Mouse (Mus musculus) limb, embryonic 12.5 days (tissue): ENCODE data around the gene Hs3st3b1. TPM values are rescaled to one million over a fixed set of nuclear protein-coding genes. Genes with fewer than 3 reads are reported as not detected.
A peak's percentile ranks its signal among the peaks of the same experiment; 100 is the strongest.

ENCODE experiments used
- ATAC-seq: fragments of 200-750 bp; cut with Nextera tagmentation; 2 replicates; pipeline ENCODE4 v1.8.0; 2017; ENCODE audit warnings: low read depth, moderate TSS enrichment; ENCODE audit not compliant: insufficient number of reproducible peaks, insufficient read depth, low FRiP score, low TSS enrichment
- H3K27ac ChIP-seq: fragments of 300-500 bp; sonication (generic); 2 replicates; pipeline ENCODE4 v1.5.1; 2016; ENCODE audit warnings: mild to moderate bottlenecking, moderate library complexity
- H3K27me3 ChIP-seq: fragments of 300-500 bp; sonication (generic); 2 replicates; pipeline ENCODE4 v1.6.1; 2016; ENCODE audit warnings: mild to moderate bottlenecking, moderate library complexity
- H3K36me3 ChIP-seq: fragments of 300-500 bp; sonication (generic); 2 replicates; pipeline ENCODE4 v1.6.1; 2016; ENCODE audit warnings: mild to moderate bottlenecking, moderate library complexity
- H3K4me1 ChIP-seq: fragments of 300-500 bp; sonication (generic); replicated peaks from 2 replicates; pipeline ENCODE4 v1.6.1; 2016
- H3K4me2 ChIP-seq: fragments of 300-500 bp; sonication (generic); 2 replicates; pipeline ENCODE4 v1.6.1; 2016; ENCODE audit warnings: mild to moderate bottlenecking, moderate library complexity
- H3K4me3 ChIP-seq: fragments of 300-500 bp; sonication (generic); replicated peaks from 2 replicates; pipeline ENCODE4 v1.5.1; 2016; ENCODE audit warnings: mild to moderate bottlenecking
- H3K9ac ChIP-seq: fragments of 300-500 bp; sonication (generic); replicated peaks from 2 replicates; pipeline ENCODE4 v1.6.1; 2016; ENCODE audit warnings: mild to moderate bottlenecking, moderate library complexity
- H3K9me3 ChIP-seq: fragments of 300-500 bp; sonication (generic); 2 replicates; pipeline ENCODE4 v1.6.1; 2016; ENCODE audit warnings: mild to moderate bottlenecking, moderate library complexity
- WGBS: fragments of 180-500 bp; shearing (Covaris S2); methylation state at CpG from one replicate; pipeline ENCODE4 v1.1.7; 2016; 5-methylcytosine and 5-hydroxymethylcytosine counted together
- polyA plus RNA-seq: library from polyadenylated mRNA; unstranded; fragments of >200 nt; fragmentation: Nextera tagmentation; extraction: Ambion mirVana; gene quantifications from 2 replicates; pipeline ENCODE4 v1.2.1, GENCODE M21; 2016

The Hs3st3b1 gene
- 23.5 and 32.8 TPM in 2 replicates for polyA plus RNA-seq

DNA sequence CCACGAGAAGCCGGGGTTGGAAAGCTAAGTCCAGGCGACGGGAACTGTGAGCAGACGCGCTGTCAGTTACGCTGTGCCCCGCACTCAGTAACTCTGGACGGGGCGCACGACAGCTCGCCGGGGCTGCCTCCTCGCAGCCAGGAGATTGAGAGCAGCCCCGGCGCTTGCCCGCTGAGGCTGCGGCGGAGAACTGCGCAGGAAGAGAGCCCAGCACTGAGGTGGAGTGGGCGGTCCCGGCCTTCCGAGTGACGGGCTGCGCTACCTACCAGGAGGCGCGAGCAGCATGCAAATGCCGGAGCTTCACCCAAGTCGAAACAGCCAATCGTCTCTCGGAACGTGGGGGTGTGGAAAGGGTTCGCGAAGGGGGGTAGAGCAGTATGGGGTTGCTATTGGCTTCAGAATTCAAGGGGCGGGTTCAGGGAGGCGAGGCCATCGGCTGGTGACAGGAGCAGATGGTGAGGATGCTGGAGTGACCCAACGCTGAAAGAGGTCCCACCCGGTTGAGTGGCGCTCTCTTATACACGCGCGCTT lies at the start of gene Hs3st3b1:
Hs3st3b1 (minus strand) TSS at position 200 of the 531 bp plus-strand sequence.
- peaks cover 83% of the 10 kb centered on the region for H3K27me3 ChIP-seq
- peak within 1 kb of the TSS; percentile 82 for H3K4me3 ChIP-seq
- peaks cover 57% of the 10 kb centered on the region for H3K4me1 ChIP-seq
- peak within 1 kb of the TSS; percentile 95 for H3K9ac ChIP-seq
- H3K4me2 ChIP-seq: peak within 1 kb of the TSS; percentile 84
- H3K36me3 ChIP-seq: no peaks in the 10 kb centered on the region
- WGBS: under 1% methylated on average over 43 of the region's 43 CpGs
- peak; percentile 93 for ATAC-seq
- H3K27ac ChIP-seq: peak within 1 kb of the TSS; percentile 89
- H3K9me3 ChIP-seq: no peaks in the 10 kb centered on the region

DNA sequence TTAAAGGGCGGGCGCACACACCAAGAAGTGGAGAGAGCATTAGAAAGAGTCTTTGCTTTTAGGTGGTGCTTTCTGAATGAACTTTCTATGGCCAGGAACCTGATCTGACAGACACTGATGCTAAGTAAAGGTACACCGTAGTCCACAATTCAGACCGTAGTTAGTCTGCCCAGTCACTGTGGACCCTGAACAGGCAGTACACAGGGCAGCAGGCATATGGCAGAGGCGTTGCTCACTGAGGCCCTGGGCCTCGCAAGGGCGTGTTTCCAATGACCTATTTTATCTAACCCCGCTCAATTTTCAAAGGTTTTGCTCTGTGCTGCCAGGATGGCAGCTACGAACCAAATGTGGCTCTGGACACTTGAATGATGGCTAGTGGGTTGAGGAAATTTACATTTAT lies 49.4 kb upstream of the Hs3st3b1 start:
- no peak for ATAC-seq
- no peaks in the 10 kb centered on the region for H3K9me3 ChIP-seq
- WGBS: 92% methylated on average over 9 of the region's 9 CpGs
- no peak overlapping the region for H3K9ac ChIP-seq
- peaks cover 4% of the 10 kb centered on the region for H3K27me3 ChIP-seq
- peaks cover 26% of the 10 kb centered on the region for H3K4me1 ChIP-seq
- no peak overlapping the region for H3K4me2 ChIP-seq
- H3K4me3 ChIP-seq: no peak overlapping the region
- no peak overlapping the region for H3K27ac ChIP-seq
- peaks cover 8% of the 10 kb centered on the region; the same call in 1 of the 2 replicates for H3K36me3 ChIP-seq

DNA sequence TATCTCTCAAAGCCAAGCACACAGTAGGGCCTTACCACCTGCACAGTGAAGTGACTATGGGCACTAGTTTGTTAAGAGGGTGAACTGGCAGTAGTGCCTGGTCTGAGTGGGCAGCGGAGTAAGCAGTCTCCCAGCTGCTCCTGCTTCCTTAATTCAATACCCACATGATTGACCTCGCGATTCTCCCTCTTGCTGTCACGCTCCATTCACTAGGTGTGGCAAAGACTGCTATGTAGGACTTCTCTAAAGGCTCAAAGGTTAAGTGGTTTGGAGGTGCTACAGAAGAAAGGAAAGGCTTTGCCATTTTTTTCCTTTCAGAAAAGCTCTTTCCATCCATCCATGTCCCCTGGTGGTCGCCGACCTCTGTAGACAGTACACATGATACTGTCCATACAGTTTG lies 48.7 kb upstream of the Hs3st3b1 start:
- no peak overlapping the region for H3K27ac ChIP-seq
- no peak for ATAC-seq
- WGBS: 98% methylated on average over 6 of the region's 6 CpGs
- no peaks in the 10 kb centered on the region for H3K9me3 ChIP-seq
- H3K4me3 ChIP-seq: no peak overlapping the region
- no peak overlapping the region for H3K9ac ChIP-seq
- H3K27me3 ChIP-seq: peaks cover 8% of the 10 kb centered on the region
- H3K36me3 ChIP-seq: peaks cover 8% of the 10 kb centered on the region; the same call in 1 of the 2 replicates
- peaks cover 29% of the 10 kb centered on the region for H3K4me1 ChIP-seq
- H3K4me2 ChIP-seq: no peak overlapping the region

DNA sequence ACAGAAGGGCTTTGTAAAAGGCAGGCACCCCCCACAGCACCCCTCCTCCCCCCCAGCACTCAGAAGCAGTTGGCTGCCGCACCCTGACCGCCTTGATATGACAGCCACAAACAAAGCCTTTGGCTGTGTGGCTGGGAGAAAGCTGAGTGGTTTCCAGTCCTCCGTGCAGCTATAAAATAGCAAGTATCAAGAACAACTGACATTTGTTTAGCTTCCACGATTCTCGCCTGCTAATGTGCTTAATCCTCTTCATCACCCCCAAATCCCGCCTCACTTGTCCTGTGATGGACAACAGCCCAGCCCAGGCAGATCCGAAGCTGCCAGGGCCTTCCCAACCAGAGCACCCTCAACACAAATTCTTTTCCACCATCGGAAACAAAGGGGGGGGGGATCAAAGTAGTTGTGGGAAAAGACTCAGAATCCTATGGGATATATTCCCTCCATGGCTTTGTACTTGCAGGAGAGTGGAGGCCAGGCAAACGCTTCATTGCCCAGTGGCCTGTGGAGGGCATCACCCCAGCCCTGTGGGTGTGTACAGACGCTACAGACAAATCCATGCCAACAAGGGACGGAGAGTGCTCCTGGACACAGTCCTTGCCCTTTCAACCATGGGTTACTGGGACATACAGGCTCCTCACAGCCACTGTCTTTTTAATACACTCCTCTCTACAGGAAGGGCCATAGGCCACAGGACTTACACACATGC lies 47.3 kb upstream of the Hs3st3b1 start:
- peak overlapping the region; percentile 31; the same call in 1 of the 2 replicates for H3K27ac ChIP-seq

DNA sequence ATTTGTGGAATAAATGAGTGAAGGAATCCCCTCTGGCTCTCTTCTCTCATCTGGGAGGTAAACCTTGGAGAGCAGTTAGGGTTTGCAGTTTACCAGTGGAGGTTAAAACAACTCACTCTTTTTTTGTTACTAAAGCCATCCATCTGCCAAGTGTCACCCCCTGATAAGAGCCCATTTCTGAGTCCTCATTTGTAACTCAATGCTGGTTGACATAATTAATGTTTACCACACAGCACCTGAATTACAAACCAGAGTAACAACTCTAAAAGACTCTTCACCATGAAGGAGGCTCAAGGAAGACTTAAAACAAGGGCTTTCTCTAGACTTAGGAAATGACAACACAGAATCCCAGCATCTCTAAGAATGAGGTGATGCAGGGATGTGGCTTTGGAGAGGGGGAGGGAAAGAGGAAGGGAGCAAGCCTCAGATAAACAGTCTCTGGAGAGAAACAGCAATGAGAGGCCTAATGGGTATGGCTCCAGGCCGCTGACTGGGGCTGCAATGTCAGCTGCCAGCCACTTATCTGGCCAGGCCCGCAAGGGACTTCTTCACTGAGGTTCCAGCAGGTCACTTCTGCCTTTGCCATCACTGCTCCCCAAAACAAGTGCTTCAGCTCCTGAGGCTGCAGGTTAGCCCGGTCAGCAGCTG lies 46.4 kb upstream of the Hs3st3b1 start:
- H3K27me3 ChIP-seq: peaks cover 9% of the 10 kb centered on the region
- no peak overlapping the region for H3K4me3 ChIP-seq
- peaks cover 13% of the 10 kb centered on the region for H3K36me3 ChIP-seq
- no peak for ATAC-seq
- H3K9me3 ChIP-seq: no peaks in the 10 kb centered on the region
- WGBS: 40% methylated on average over 3 of the region's 3 CpGs
- H3K27ac ChIP-seq: no peak overlapping the region
- no peak overlapping the region for H3K9ac ChIP-seq
- no peak overlapping the region for H3K4me2 ChIP-seq
- H3K4me1 ChIP-seq: peaks cover 32% of the 10 kb centered on the region

More for the DNA sequence above, 47.3 kb upstream of the Hs3st3b1 start:
- ATAC-seq: no peak
- Histone ChIP-seq H3K9me3 (no peaks in the 10 kb centered on the region), H3K4me2 (no peak overlapping the region), H3K4me3 (no peak overlapping the region), H3K27me3 (peaks cover 8% of the 10 kb centered on the region), H3K9ac (no peak overlapping the region), H3K4me1 (peaks cover 32% of the 10 kb centered on the region), H3K36me3 (peaks cover 8% of the 10 kb centered on the region; the same call in 1 of the 2 replicates)
- WGBS: 41% methylated on average over 11 of the region's 11 CpGs

DNA sequence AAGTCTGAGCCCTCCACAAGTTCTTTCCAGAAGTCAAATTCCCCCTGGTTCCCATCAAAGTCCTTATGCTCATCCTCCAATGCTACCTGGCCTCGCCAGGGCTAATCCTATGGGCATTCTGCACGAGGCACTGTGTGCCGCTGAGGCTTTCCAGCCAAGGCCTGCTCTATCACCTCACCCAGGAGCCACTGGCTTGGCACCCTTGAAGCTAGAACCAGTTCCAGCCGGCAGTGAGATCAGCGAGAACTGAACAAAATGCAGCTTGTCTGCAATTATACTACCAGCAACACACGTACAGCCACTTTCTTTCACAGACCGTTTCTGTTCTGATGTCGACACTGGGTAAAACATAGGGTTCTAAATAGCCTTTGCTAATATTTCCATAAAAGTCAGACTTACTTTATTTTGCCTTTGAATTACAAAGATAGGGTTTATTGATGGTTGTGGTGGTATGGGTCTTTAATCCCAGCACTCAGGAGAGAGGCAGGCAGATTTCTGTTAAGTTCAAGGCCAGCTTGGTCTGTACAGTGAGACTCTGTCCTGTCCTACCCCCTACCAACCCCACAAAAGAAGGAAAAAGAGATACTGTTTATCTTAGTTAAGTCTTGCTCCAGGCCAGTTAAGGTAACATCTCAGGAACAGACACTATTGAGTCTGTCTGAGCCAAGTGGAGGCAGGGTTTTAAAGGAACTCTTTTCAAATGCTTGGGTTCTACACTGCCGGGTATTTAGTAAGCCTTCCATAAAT lies 45.7 kb upstream of the Hs3st3b1 start:
- Histone ChIP-seq H3K9me3 (no peaks in the 10 kb centered on the region), H3K27me3 (0 out of 2 replicates have a peak, but pooled peaks cover 7% of the 10 kb centered on the region), H3K4me3 (no peak overlapping the region), H3K4me2 (no peak overlapping the region), H3K4me1 (peaks cover 32% of the 10 kb centered on the region), H3K27ac (peak overlapping the region; percentile 29; the same call in 1 of the 2 replicates), H3K36me3 (peaks cover 12% of the 10 kb centered on the region), H3K9ac (no peak overlapping the region)
- 69% methylated on average over 9 of the region's 9 CpGs for WGBS
- ATAC-seq: no peak

DNA sequence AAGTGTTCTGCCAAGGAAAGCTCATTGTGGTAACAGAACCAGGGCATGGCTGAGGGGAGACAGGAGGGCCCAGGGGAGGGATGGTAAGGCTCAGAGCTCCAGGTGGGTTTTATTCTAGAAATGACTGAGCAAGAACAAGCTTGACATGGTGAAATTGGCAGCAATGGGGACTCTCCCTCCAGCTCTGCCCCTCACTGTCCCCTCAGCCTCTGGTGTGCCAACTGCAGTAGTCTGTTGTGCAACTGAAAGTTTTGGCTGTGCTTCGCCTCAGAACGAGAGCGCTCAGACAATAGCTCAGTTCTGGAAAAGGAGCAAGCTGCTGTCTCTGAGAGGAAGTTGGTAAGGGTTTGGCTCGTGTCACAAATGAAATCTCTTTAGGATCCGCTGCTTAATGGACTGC lies 43.3 kb upstream of the Hs3st3b1 start:
- Histone ChIP-seq H3K27me3 (0 out of 2 replicates have a peak, but pooled peaks cover 7% of the 10 kb centered on the region), H3K9me3 (no peaks in the 10 kb centered on the region), H3K4me2 (no peak overlapping the region), H3K27ac (no peak overlapping the region), H3K4me3 (no peak overlapping the region), H3K4me1 (peaks cover 32% of the 10 kb centered on the region), H3K9ac (no peak overlapping the region), H3K36me3 (peaks cover 12% of the 10 kb centered on the region)
- no peak for ATAC-seq
- WGBS: 64% methylated on average over 5 of the region's 5 CpGs

DNA sequence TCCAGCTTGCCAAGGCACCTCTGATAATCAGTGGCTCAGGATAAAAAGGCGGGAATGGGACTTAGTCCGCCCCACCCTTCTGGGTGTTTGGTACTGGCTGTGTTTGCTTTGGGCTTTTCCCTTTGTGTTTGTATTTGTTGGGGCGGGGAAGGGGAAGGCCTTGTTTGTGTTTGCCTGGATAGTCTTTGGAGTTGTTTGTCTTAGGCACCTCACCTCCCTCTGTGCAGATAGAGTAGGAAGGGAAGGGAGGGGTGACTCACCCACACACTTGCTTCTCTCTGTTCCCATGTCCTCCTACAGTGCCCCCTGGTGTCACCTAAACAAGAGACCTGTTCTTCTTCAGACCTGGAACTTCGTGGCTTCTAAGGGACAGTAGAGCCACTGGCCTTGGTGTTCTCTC lies 35.1 kb upstream of the Hs3st3b1 start:
- H3K9me3 ChIP-seq: no peaks in the 10 kb centered on the region
- H3K9ac ChIP-seq: no peak overlapping the region
- H3K27ac ChIP-seq: no peak overlapping the region
- H3K4me3 ChIP-seq: no peak overlapping the region
- no peak for ATAC-seq
- peaks cover 23% of the 10 kb centered on the region for H3K4me1 ChIP-seq
- 52% methylated on average over 4 of the region's 4 CpGs for WGBS
- no peak overlapping the region for H3K4me2 ChIP-seq
- H3K36me3 ChIP-seq: no peaks in the 10 kb centered on the region
- peaks cover 21% of the 10 kb centered on the region; the same call in 1 of the 2 replicates for H3K27me3 ChIP-seq

DNA sequence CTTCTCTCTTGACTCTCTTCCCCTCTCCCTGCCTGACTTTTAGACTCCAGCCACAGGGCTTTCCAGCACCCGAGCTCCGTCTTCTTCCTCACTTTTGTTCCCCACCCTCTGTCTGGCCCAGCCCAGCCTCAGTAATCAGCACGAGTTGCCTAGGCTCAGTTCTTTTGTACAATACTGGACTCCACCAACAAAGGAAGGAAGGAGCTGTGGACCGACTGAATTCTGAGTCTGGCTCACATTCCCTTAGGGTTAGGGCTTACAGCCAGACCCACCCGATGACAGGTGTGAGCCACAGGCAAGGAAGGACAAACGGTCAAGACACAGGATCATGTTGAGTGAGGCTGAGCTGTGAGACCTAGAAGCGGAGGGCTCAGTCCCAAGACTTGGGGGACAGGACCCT lies 34.7 kb upstream of the Hs3st3b1 start:
- 40% methylated on average over 7 of the region's 7 CpGs for WGBS
- Histone ChIP-seq H3K27me3 (peaks cover 24% of the 10 kb centered on the region; the same call in 1 of the 2 replicates), H3K36me3 (no peaks in the 10 kb centered on the region), H3K27ac (no peak overlapping the region), H3K4me2 (no peak overlapping the region), H3K4me1 (peaks cover 27% of the 10 kb centered on the region), H3K4me3 (no peak overlapping the region), H3K9ac (no peak overlapping the region), H3K9me3 (no peaks in the 10 kb centered on the region)
- ATAC-seq: no peak

DNA sequence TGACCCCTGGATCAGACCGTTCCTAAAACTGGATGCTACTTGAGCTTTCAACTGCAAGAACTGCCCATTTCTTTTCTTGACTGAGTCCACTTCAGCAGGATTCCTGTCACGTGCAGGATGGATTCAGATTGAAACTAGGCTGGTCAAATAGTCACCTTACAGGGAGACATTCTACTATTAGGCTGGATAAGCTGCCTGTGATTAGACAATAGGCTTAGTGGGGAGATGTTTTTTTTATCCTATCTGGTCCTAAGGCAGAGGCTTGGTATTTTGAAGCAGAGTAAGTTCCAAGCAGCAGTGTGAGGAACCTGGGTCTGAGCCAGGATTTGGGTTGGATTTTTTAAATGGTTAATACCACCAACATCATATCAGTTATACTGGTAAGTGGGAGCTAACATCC lies 31.8 kb upstream of the Hs3st3b1 start:
- Histone ChIP-seq H3K4me3 (no peak overlapping the region), H3K4me2 (no peak overlapping the region), H3K9ac (no peak overlapping the region), H3K9me3 (no peaks in the 10 kb centered on the region), H3K27ac (no peak overlapping the region), H3K27me3 (peaks cover 33% of the 10 kb centered on the region), H3K36me3 (no peaks in the 10 kb centered on the region), H3K4me1 (peaks cover 29% of the 10 kb centered on the region)
- no peak for ATAC-seq
- WGBS: 93% methylated on average over 2 of the region's 2 CpGs

DNA sequence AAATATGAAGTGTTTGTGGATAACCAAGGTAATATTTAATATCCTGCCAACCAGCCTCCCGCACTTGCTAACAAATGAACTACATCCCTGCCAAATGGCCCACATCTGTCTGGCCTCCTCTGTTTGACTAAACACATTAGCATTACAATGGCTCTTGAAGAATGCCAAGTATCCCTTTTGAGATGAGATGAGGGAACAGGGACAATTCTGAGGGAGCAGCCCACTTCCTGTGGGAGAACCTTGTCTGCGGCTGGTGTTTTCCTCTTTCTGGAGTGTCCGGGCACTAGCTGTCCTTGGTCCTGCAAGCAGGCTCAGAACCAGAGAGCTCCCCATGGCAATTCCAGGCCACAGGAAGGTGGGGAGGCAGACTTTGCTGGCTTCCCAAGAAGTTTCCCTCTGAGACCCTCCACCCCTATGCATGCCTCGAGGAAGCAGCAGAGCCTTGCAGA lies 30.7 kb upstream of the Hs3st3b1 start:
- 38% methylated on average over 4 of the region's 4 CpGs for WGBS
- ATAC-seq: no peak
- H3K4me2 ChIP-seq: no peak overlapping the region
- no peak overlapping the region for H3K9ac ChIP-seq
- peaks cover 29% of the 10 kb centered on the region for H3K4me1 ChIP-seq
- H3K27ac ChIP-seq: no peak overlapping the region
- no peaks in the 10 kb centered on the region for H3K9me3 ChIP-seq
- H3K36me3 ChIP-seq: no peaks in the 10 kb centered on the region
- peaks cover 33% of the 10 kb centered on the region for H3K27me3 ChIP-seq
- no peak overlapping the region for H3K4me3 ChIP-seq
